22 mouse cellular contexts compared by ENCODE assay signal in the genomic region with DNA sequence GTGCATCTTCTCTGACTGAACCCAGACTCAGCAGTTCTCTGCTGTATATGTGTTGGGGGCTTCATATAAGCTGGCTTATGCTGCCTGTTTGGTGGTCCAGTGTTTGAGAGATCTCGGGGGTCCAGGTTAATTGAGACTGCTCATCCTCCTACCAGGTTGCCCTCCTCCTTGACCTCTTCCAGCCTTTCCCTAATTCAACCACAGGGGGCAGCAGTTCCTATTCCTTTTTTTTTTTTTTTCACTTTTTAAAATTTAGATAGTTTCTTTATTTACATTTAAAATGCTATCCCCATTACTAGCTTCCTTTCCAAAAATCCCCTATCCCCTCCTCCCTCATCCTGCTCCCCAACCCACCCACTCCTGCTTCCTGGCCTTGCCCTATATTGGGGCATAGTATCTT.
DNase-seq lines count a peak whose midpoint lies in the region; ATAC-seq and TF ChIP-seq lines count a peak whose summit lies in the region.
"Had no signal": no experiment of that assay in that cellular context is flagged by ENCODE, and none has a peak within 500 bp of the region (broad histone marks: within the 10 kb centered on the region; RNA-seq: fewer than 3 reads in every experiment).

No protein-coding gene starts in this region.

- DNase-seq in gastrocnemius, adult 2 months, result no peak
- no peak for DNase-seq in gastrocnemius, postnatal 36 days
- DNase-seq in kidney, postnatal 0 days (ENCODE audit: low spot score), result no peak
- DNase-seq in stomach, postnatal 0 days (ENCODE audit: low spot score), result no peak
- DNase-seq in lung, postnatal 0 days (ENCODE audit: low spot score), result no peak
- DNase-seq: adrenal gland, adult 8-10 months; adrenal gland, postnatal 36 days; B cell, adult 2 months; cerebellum, adult 8-10 months; cerebellum, postnatal 14 days; embryo, embryonic 11 days; gastrocnemius, postnatal 10 days; heart, postnatal 36 days had no signal

- H3K9me3 ChIP-seq in kidney, postnatal 0 days (replicated peaks; ENCODE audit: low read length), result no peaks in the 10 kb centered on the region
- H3K9me3 ChIP-seq in kidney, embryonic 14.5 days (ENCODE audit: control insufficient read depth, low read length), result no peaks in the 10 kb centered on the region
- H3K9me3 ChIP-seq in E14TG2a.4 (ENCODE audit: low read length), result no peaks in the 10 kb centered on the region
- H3K9me3 ChIP-seq in stomach, postnatal 0 days (ENCODE audit: control insufficient read depth, low read length), result no peaks in the 10 kb centered on the region
- H3K9me3 ChIP-seq in lung, postnatal 0 days (ENCODE audit: low read length), result no peaks in the 10 kb centered on the region
- H3K9me3 ChIP-seq: embryonic facial prominence, embryonic 15.5 days; forebrain, embryonic 10.5 days; heart, embryonic 12.5 days; hindbrain, embryonic 15.5 days had no signal

- no peaks in the 10 kb centered on the region for H3K4me1 ChIP-seq in kidney, postnatal 0 days (replicated peaks; ENCODE audit: insufficient read depth, low read length)
- H3K4me1 ChIP-seq in kidney, embryonic 14.5 days (ENCODE audit: control insufficient read depth, insufficient read depth, low read length), result no peaks in the 10 kb centered on the region
- H3K4me1 ChIP-seq in E14TG2a.4 (replicated peaks; ENCODE audit: low read depth, low read length), result no peaks in the 10 kb centered on the region
- no peaks in the 10 kb centered on the region for H3K4me1 ChIP-seq in stomach, postnatal 0 days (replicated peaks; ENCODE audit: control insufficient read depth, insufficient read depth)
- H3K4me1 ChIP-seq in lung, postnatal 0 days (ENCODE audit: insufficient read depth, low read depth, low read length), result no peaks in the 10 kb centered on the region
- H3K4me1 ChIP-seq: embryonic facial prominence, embryonic 15.5 days; forebrain, embryonic 10.5 days; heart, embryonic 12.5 days; hindbrain, embryonic 15.5 days had no signal

- 58% methylated on average over 1 of the region's 1 CpGs for WGBS in kidney, postnatal 0 days
- WGBS in kidney, embryonic 14.5 days, result 53% methylated on average over 1 of the region's 1 CpGs
- 54% methylated on average over 1 of the region's 1 CpGs for WGBS in stomach, postnatal 0 days
- 40% methylated on average over 1 of the region's 1 CpGs for WGBS in lung, postnatal 0 days

- H3K27ac ChIP-seq in gastrocnemius, adult 2 months, result no peak overlapping the region
- H3K27ac ChIP-seq in kidney, postnatal 0 days, result no peak overlapping the region
- H3K27ac ChIP-seq in kidney, embryonic 14.5 days (ENCODE audit: low read depth, low read length), result no peak overlapping the region
- H3K27ac ChIP-seq in stomach, postnatal 0 days (replicated peaks), result no peak overlapping the region
- no peak overlapping the region for H3K27ac ChIP-seq in lung, postnatal 0 days (ENCODE audit: low read length)
- H3K27ac ChIP-seq: embryonic facial prominence, embryonic 15.5 days; forebrain, embryonic 10.5 days; hindbrain, embryonic 15.5 days had no signal

- H3K9ac ChIP-seq in kidney, postnatal 0 days (ENCODE audit: low read depth, low read length), result no peak overlapping the region
- H3K9ac ChIP-seq in kidney, embryonic 14.5 days (ENCODE audit: low read depth, low read length), result no peak overlapping the region
- no peak overlapping the region for H3K9ac ChIP-seq in stomach, postnatal 0 days (ENCODE audit: low read length)
- H3K9ac ChIP-seq in lung, postnatal 0 days (replicated peaks; ENCODE audit: low read depth), result no peak overlapping the region
- H3K9ac ChIP-seq: embryonic facial prominence, embryonic 15.5 days; heart, embryonic 12.5 days; hindbrain, embryonic 15.5 days had no signal

- no peak for TF ChIP-seq EP300 in stomach, postnatal 0 days (optimal IDR thresholded peaks at IDR 0.05)
- no peak for TF ChIP-seq EP300 in lung, postnatal 0 days (IDR thresholded peaks at IDR 0.05)

- H3K4me3 ChIP-seq in gastrocnemius, adult 2 months, result no peak overlapping the region
- no peak overlapping the region for H3K4me3 ChIP-seq in kidney, postnatal 0 days (replicated peaks; ENCODE audit: low read depth, low read length)
- no peak overlapping the region for H3K4me3 ChIP-seq in kidney, embryonic 14.5 days (ENCODE audit: low read length)
- no peak overlapping the region for H3K4me3 ChIP-seq in E14TG2a.4 (replicated peaks; ENCODE audit: low read length)
- no peak overlapping the region for H3K4me3 ChIP-seq in stomach, postnatal 0 days (ENCODE audit: low read depth, low read length)
- no peak overlapping the region for H3K4me3 ChIP-seq in lung, postnatal 0 days (ENCODE audit: low read depth, low read length)
- H3K4me3 ChIP-seq: embryonic facial prominence, embryonic 15.5 days; erythroblast, embryonic 14.5 days; forebrain, embryonic 10.5 days; heart, embryonic 12.5 days; hindbrain, embryonic 15.5 days had no signal

- no peak for ATAC-seq in kidney, postnatal 0 days (replicated peaks; ENCODE audit: low FRiP score, low read depth)
- no peak for ATAC-seq in kidney, embryonic 14.5 days (ENCODE audit: low FRiP score, low TSS enrichment)
- ATAC-seq in stomach, postnatal 0 days (ENCODE audit: low FRiP score, low TSS enrichment), result no peak
- no peak for ATAC-seq in lung, postnatal 0 days
- ATAC-seq: CD4-positive, CD25-positive, alpha-beta regulatory T cell, adult 4 months; forebrain, embryonic 14.5 days had no signal

- no peak overlapping the region for H3K4me2 ChIP-seq in kidney, postnatal 0 days (ENCODE audit: low read length)
- no peak overlapping the region for H3K4me2 ChIP-seq in kidney, embryonic 14.5 days (replicated peaks; ENCODE audit: low read depth, low read length)
- H3K4me2 ChIP-seq in stomach, postnatal 0 days (replicated peaks; ENCODE audit: low read depth), result no peak overlapping the region
- H3K4me2 ChIP-seq in lung, postnatal 0 days (replicated peaks; ENCODE audit: low read depth, low read length), result no peak overlapping the region
- H3K4me2 ChIP-seq: embryonic facial prominence, embryonic 15.5 days; heart, embryonic 12.5 days; hindbrain, embryonic 15.5 days had no signal

- no peaks in the 10 kb centered on the region for H3K36me3 ChIP-seq in kidney, postnatal 0 days (ENCODE audit: insufficient read depth, low read length)
- no peaks in the 10 kb centered on the region for H3K36me3 ChIP-seq in kidney, embryonic 14.5 days (ENCODE audit: control insufficient read depth, insufficient read depth, low read length)
- H3K36me3 ChIP-seq in E14TG2a.4 (ENCODE audit: insufficient read depth, low read length), result no peaks in the 10 kb centered on the region
- no peaks in the 10 kb centered on the region for H3K36me3 ChIP-seq in stomach, postnatal 0 days (ENCODE audit: control insufficient read depth, insufficient read depth, low read length)
- no peaks in the 10 kb centered on the region for H3K36me3 ChIP-seq in lung, postnatal 0 days (ENCODE audit: insufficient read depth, low read length)
- H3K36me3 ChIP-seq: embryonic facial prominence, embryonic 15.5 days; forebrain, embryonic 10.5 days; heart, embryonic 12.5 days; hindbrain, embryonic 15.5 days had no signal

- peak; percentile 31 for TF ChIP-seq CTCF in gastrocnemius, adult 2 months (IDR thresholded peaks at IDR 0.05)
- TF ChIP-seq CTCF in kidney, postnatal 0 days (IDR thresholded peaks at IDR 0.05; ENCODE audit: low read depth), result peak; percentile 21; the same call in 1 of the 2 replicates
- peak; percentile 37 for TF ChIP-seq CTCF in E14TG2a.4 (conservative IDR thresholded peaks at IDR 0.05; ENCODE audit: low read length)
- peak; percentile 23 for TF ChIP-seq CTCF in stomach, postnatal 0 days (IDR thresholded peaks at IDR 0.05; ENCODE audit: low read depth)
- TF ChIP-seq CTCF in lung, postnatal 0 days (IDR thresholded peaks at IDR 0.05), result no peak

- no peaks in the 10 kb centered on the region for H3K27me3 ChIP-seq in kidney, postnatal 0 days (ENCODE audit: insufficient read depth, low read length)
- H3K27me3 ChIP-seq in kidney, embryonic 14.5 days (ENCODE audit: control insufficient read depth, insufficient read depth, low read length), result no peaks in the 10 kb centered on the region
- no peaks in the 10 kb centered on the region for H3K27me3 ChIP-seq in E14TG2a.4 (ENCODE audit: insufficient read depth, low read length)
- H3K27me3 ChIP-seq in stomach, postnatal 0 days (ENCODE audit: control insufficient read depth, insufficient read depth, low read length), result no peaks in the 10 kb centered on the region
- H3K27me3 ChIP-seq in lung, postnatal 0 days (replicated peaks; ENCODE audit: insufficient read depth, low read length), result no peaks in the 10 kb centered on the region
- H3K27me3 ChIP-seq: embryonic facial prominence, embryonic 15.5 days; heart, embryonic 12.5 days; hindbrain, embryonic 15.5 days had no signal

- intact Hi-C loops in gastrocnemius, adult 2 months (cut with DNase I), result no loop called here
- intact Hi-C loops in gastrocnemius, postnatal 36 days (cut with DNase I), result no loop called here
